Mouse (Mus musculus) neural tube, embryonic 15.5 days (tissue): ENCODE results near the gene Dnm3. TPM values are rescaled to one million over a fixed set of nuclear protein-coding genes. Genes with fewer than 3 reads are reported as not detected.

Experiments
- ATAC-seq: fragments of 200-750 bp; cut with Nextera tagmentation; 2 replicates; pipeline ENCODE4 v1.8.0; 2017; ENCODE audit warnings: mild to moderate bottlenecking, moderate TSS enrichment, moderate library complexity; ENCODE audit not compliant: low FRiP score
- H3K27ac ChIP-seq: fragments of 300-500 bp; sonication (generic); replicated peaks from 2 replicates; pipeline ENCODE4 v1.5.1; 2015; ENCODE audit warnings: mild to moderate bottlenecking, inconsistent platforms
- H3K27me3 ChIP-seq: fragments of 300-500 bp; sonication (generic); replicated peaks from 2 replicates; pipeline ENCODE4 v1.6.1; 2015; ENCODE audit warnings: inconsistent platforms
- H3K36me3 ChIP-seq: fragments of 300-500 bp; sonication (generic); 2 replicates; pipeline ENCODE4 v1.6.1; 2015; ENCODE audit warnings: inconsistent platforms
- H3K4me1 ChIP-seq: fragments of 300-500 bp; sonication (generic); 2 replicates; pipeline ENCODE4 v1.6.1; 2015; ENCODE audit warnings: inconsistent platforms
- H3K4me2 ChIP-seq: fragments of 300-500 bp; sonication (generic); 2 replicates; pipeline ENCODE4 v1.6.1; 2015; ENCODE audit warnings: inconsistent platforms, mild to moderate bottlenecking, moderate library complexity
- H3K4me3 ChIP-seq: fragments of 300-500 bp; sonication (generic); replicated peaks from 2 replicates; pipeline ENCODE4 v1.5.1; 2015; ENCODE audit warnings: mild to moderate bottlenecking, inconsistent platforms
- H3K9ac ChIP-seq: fragments of 300-500 bp; sonication (generic); replicated peaks from 2 replicates; pipeline ENCODE4 v1.6.1; 2015; ENCODE audit warnings: mild to moderate bottlenecking, inconsistent platforms
- H3K9me3 ChIP-seq: fragments of 300-500 bp; sonication (generic); replicated peaks from 2 replicates; pipeline ENCODE4 v1.6.1; 2016; ENCODE audit warnings: inconsistent platforms
- WGBS: fragments of 180-500 bp; shearing (Covaris S2); methylation state at CpG from one replicate; pipeline ENCODE4 v1.1.7; 2015; ENCODE audit warnings: mixed read lengths; 5-methylcytosine and 5-hydroxymethylcytosine counted together
- polyA plus RNA-seq: library from polyadenylated mRNA; unstranded; fragments of >200 nt; fragmentation: Nextera tagmentation; extraction: Ambion mirVana; gene quantifications from 2 replicates; pipeline ENCODE4 v1.2.1, GENCODE M21; 2015

The Dnm3 gene
- polyA plus RNA-seq, 1 experiment from 2014 or later, result 60.8 TPM

GRCm38 (mm10) chr1:162043216-162043615 lies 434.6 kb downstream of the Dnm3 start:
- 92% methylated on average over 1 of the region's 1 CpGs for WGBS
- Histone ChIP-seq H3K9ac (no peak overlapping the region), H3K4me2 (no peak overlapping the region), H3K4me1 (peaks cover 15% of the 10 kb centered on the region), H3K27ac (no peak overlapping the region), H3K9me3 (no peaks in the 10 kb centered on the region), H3K36me3 (no peaks in the 10 kb centered on the region), H3K27me3 (no peaks in the 10 kb centered on the region), H3K4me3 (no peak overlapping the region)
- no peak for ATAC-seq

GRCm38 (mm10) chr1:162042384-162042783 lies 435.4 kb downstream of the Dnm3 start:
- Histone ChIP-seq H3K9ac (no peak overlapping the region), H3K27me3 (no peaks in the 10 kb centered on the region), H3K4me1 (peaks cover 24% of the 10 kb centered on the region), H3K27ac (no peak overlapping the region), H3K4me3 (no peak overlapping the region), H3K4me2 (no peak overlapping the region), H3K36me3 (no peaks in the 10 kb centered on the region), H3K9me3 (no peaks in the 10 kb centered on the region)
- WGBS, result 83% methylated on average over 5 of the region's 5 CpGs
- no peak for ATAC-seq

GRCm38 (mm10) chr1:162040490-162041274 lies 437.2 kb downstream of the Dnm3 start:
- Histone ChIP-seq H3K4me1 (peaks cover 36% of the 10 kb centered on the region), H3K36me3 (no peaks in the 10 kb centered on the region), H3K27me3 (no peaks in the 10 kb centered on the region), H3K9me3 (no peaks in the 10 kb centered on the region), H3K4me2 (no peak overlapping the region), H3K4me3 (no peak overlapping the region), H3K27ac (no peak overlapping the region), H3K9ac (no peak overlapping the region)
- no peak for ATAC-seq
- 93% methylated on average over 6 of the region's 6 CpGs for WGBS

- Histone ChIP-seq H3K27ac (0 out of 2 replicates have a peak overlapping the region, but pooled peaks have one; percentile 19), H3K4me1 (peaks cover 32% of the 10 kb centered on the region), H3K9ac (no peak overlapping the region), H3K27me3 (no peaks in the 10 kb centered on the region), H3K36me3 (no peaks in the 10 kb centered on the region), H3K4me3 (no peak overlapping the region), H3K4me2 (no peak overlapping the region), H3K9me3 (no peaks in the 10 kb centered on the region)
- ATAC-seq, result no peak
- WGBS, result 39% methylated on average over 7 of the region's 7 CpGs
Observed at GRCm38 (mm10) chr1:162039808-162040207, 438.0 kb downstream of the Dnm3 start.

- H3K27me3 ChIP-seq, result no peaks in the 10 kb centered on the region
- H3K4me1 ChIP-seq, result peaks cover 32% of the 10 kb centered on the region
- H3K9me3 ChIP-seq, result no peaks in the 10 kb centered on the region
- no peaks in the 10 kb centered on the region for H3K36me3 ChIP-seq
- H3K27ac ChIP-seq, result no peak overlapping the region
- 48% methylated on average over 9 of the region's 9 CpGs for WGBS
- no peak overlapping the region for H3K9ac ChIP-seq
- ATAC-seq, result no peak
- no peak overlapping the region for H3K4me2 ChIP-seq
- no peak overlapping the region for H3K4me3 ChIP-seq
Observed at GRCm38 (mm10) chr1:162039011-162039595, 438.7 kb downstream of the Dnm3 start.

- no peak overlapping the region; the same call in 1 of the 2 replicates for H3K27ac ChIP-seq
- 39% methylated on average over 5 of the region's 5 CpGs for WGBS
- no peak overlapping the region for H3K4me3 ChIP-seq
- no peaks in the 10 kb centered on the region for H3K27me3 ChIP-seq
- peak; percentile 13; the same call in 1 of the 2 replicates for ATAC-seq
- H3K4me2 ChIP-seq, result no peak overlapping the region
- peaks cover 32% of the 10 kb centered on the region for H3K4me1 ChIP-seq
- H3K9ac ChIP-seq, result no peak overlapping the region
- no peaks in the 10 kb centered on the region for H3K36me3 ChIP-seq
- H3K9me3 ChIP-seq, result no peaks in the 10 kb centered on the region
Observed at GRCm38 (mm10) chr1:162038431-162038830, 439.4 kb downstream of the Dnm3 start.

- WGBS, result 18% methylated on average over 10 of the region's 10 CpGs
- Histone ChIP-seq H3K27me3 (no peaks in the 10 kb centered on the region), H3K36me3 (no peaks in the 10 kb centered on the region), H3K9ac (no peak overlapping the region), H3K4me2 (peak overlapping the region; percentile 36), H3K4me1 (peaks cover 32% of the 10 kb centered on the region), H3K9me3 (no peaks in the 10 kb centered on the region), H3K27ac (peak overlapping the region; percentile 68), H3K4me3 (no peak overlapping the region)
- peak; percentile 76 for ATAC-seq
Observed at GRCm38 (mm10) chr1:162037968-162038421, 439.8 kb downstream of the Dnm3 start.

- no peaks in the 10 kb centered on the region for H3K36me3 ChIP-seq
- H3K27ac ChIP-seq, result peak overlapping the region; percentile 68
- H3K4me1 ChIP-seq, result peaks cover 32% of the 10 kb centered on the region
- 30% methylated on average over 6 of the region's 6 CpGs for WGBS
- no peaks in the 10 kb centered on the region for H3K27me3 ChIP-seq
- peak overlapping the region; percentile 36 for H3K4me2 ChIP-seq
- peak; percentile 45 for ATAC-seq
- H3K4me3 ChIP-seq, result no peak overlapping the region
- H3K9me3 ChIP-seq, result no peaks in the 10 kb centered on the region
- no peak overlapping the region for H3K9ac ChIP-seq
Observed at GRCm38 (mm10) chr1:162037185-162037765, 440.6 kb downstream of the Dnm3 start.

- Histone ChIP-seq H3K36me3 (no peaks in the 10 kb centered on the region), H3K9me3 (no peaks in the 10 kb centered on the region), H3K27ac (no peak overlapping the region), H3K9ac (no peak overlapping the region), H3K4me1 (peaks cover 32% of the 10 kb centered on the region), H3K4me2 (no peak overlapping the region), H3K4me3 (no peak overlapping the region), H3K27me3 (no peaks in the 10 kb centered on the region)
- no peak for ATAC-seq
- 30% methylated on average over 5 of the region's 5 CpGs for WGBS
Observed at GRCm38 (mm10) chr1:162036461-162036835, 441.4 kb downstream of the Dnm3 start.

GRCm38 (mm10) chr1:162035800-162036460 lies 441.9 kb downstream of the Dnm3 start:
- 84% methylated on average over 6 of the region's 6 CpGs for WGBS
- H3K9me3 ChIP-seq, result no peaks in the 10 kb centered on the region

GRCm38 (mm10) chr1:162023681-162024270 lies 454.1 kb downstream of the Dnm3 start:
- 56% methylated on average over 8 of the region's 8 CpGs for WGBS
- no peak; the same call in 1 of the 2 replicates for ATAC-seq

More at GRCm38 (mm10) chr1:162035800-162036460, 441.9 kb downstream of the Dnm3 start:
- Histone ChIP-seq H3K27me3 (no peaks in the 10 kb centered on the region), H3K36me3 (no peaks in the 10 kb centered on the region), H3K4me1 (peaks cover 32% of the 10 kb centered on the region), H3K4me3 (no peak overlapping the region), H3K9ac (no peak overlapping the region), H3K4me2 (no peak overlapping the region), H3K27ac (no peak overlapping the region)
- no peak for ATAC-seq

More at GRCm38 (mm10) chr1:162023681-162024270, 454.1 kb downstream of the Dnm3 start:
- no peaks in the 10 kb centered on the region for H3K36me3 ChIP-seq
- H3K4me3 ChIP-seq, result no peak overlapping the region
- no peaks in the 10 kb centered on the region for H3K27me3 ChIP-seq
- 0 out of 2 replicates have a peak, but pooled peaks cover 5% of the 10 kb centered on the region for H3K4me1 ChIP-seq
- no peak overlapping the region for H3K9ac ChIP-seq
- H3K4me2 ChIP-seq, result no peak overlapping the region
- no peak overlapping the region; the same call in 1 of the 2 replicates for H3K27ac ChIP-seq
- H3K9me3 ChIP-seq, result no peaks in the 10 kb centered on the region
